16 mouse cellular contexts compared by ENCODE assay signal in the genomic region with DNA sequence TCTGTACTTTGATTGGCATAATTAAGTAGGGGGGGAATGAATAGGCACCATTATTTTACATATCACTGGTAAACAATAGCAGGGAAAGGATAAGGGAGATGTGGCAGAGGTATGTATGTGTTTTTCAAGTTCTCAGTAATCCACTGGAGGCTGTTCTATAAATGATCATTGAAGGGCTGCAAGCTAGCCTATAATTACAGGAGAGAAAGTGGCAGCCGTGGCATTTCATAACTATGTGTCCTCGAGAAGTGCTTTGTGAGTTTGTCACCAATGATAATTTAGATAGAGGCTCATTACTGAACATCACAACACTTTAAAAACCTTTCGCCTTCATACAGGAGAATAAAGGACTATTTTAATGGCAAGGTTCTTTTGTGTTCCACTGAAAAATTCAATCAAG.
DNase-seq lines count a peak whose midpoint lies in the region; ATAC-seq and TF ChIP-seq lines count a peak whose summit lies in the region.
"Had no signal": no experiment of that assay in that cellular context is flagged by ENCODE, and none has a peak within 500 bp of the region (broad histone marks: within the 10 kb centered on the region; RNA-seq: fewer than 3 reads in every experiment).

No protein-coding gene starts in this region.

- H3K9ac ChIP-seq in forebrain, embryonic 14.5 days (ENCODE audit: low read length) = no peak overlapping the region
- H3K9ac ChIP-seq in forebrain, embryonic 13.5 days = no peak overlapping the region
- no peak overlapping the region for H3K9ac ChIP-seq in forebrain, postnatal 0 days
- H3K9ac ChIP-seq in forebrain, embryonic 15.5 days (replicated peaks) = no peak overlapping the region
- H3K9ac ChIP-seq in intestine, embryonic 15.5 days = no peak overlapping the region
- H3K9ac ChIP-seq: embryonic facial prominence, embryonic 12.5 days had no signal

- TF ChIP-seq POLR2A in brain, embryonic 14.5 days (IDR thresholded peaks at IDR 0.05; ENCODE audit: borderline replicate concordance, extremely low read depth, insufficient read depth, insufficient read length, poor library complexity, severe bottlenecking) = no peak

- no peaks in the 10 kb centered on the region; the same call in 1 of the 2 replicates for H3K27me3 ChIP-seq in forebrain, embryonic 14.5 days (replicated peaks; ENCODE audit: control insufficient read depth, insufficient read depth, low read length)
- no peaks in the 10 kb centered on the region for H3K27me3 ChIP-seq in forebrain, embryonic 13.5 days
- no peaks in the 10 kb centered on the region; the same call in 1 of the 2 replicates for H3K27me3 ChIP-seq in forebrain, postnatal 0 days (ENCODE audit: insufficient read depth, low read length)
- no peaks in the 10 kb centered on the region for H3K27me3 ChIP-seq in forebrain, embryonic 15.5 days
- H3K27me3 ChIP-seq in intestine, embryonic 15.5 days (replicated peaks) = no peaks in the 10 kb centered on the region
- H3K27me3 ChIP-seq: embryonic facial prominence, embryonic 12.5 days had no signal

- no peaks in the 10 kb centered on the region for H3K9me3 ChIP-seq in forebrain, embryonic 14.5 days (replicated peaks; ENCODE audit: control insufficient read depth, low read length)
- H3K9me3 ChIP-seq in forebrain, embryonic 13.5 days (replicated peaks) = no peaks in the 10 kb centered on the region
- no peaks in the 10 kb centered on the region for H3K9me3 ChIP-seq in forebrain, postnatal 0 days (ENCODE audit: low read length)
- no peaks in the 10 kb centered on the region for H3K9me3 ChIP-seq in forebrain, embryonic 15.5 days
- H3K9me3 ChIP-seq in intestine, embryonic 15.5 days = no peaks in the 10 kb centered on the region
- H3K9me3 ChIP-seq: embryonic facial prominence, embryonic 10.5 days; embryonic facial prominence, embryonic 12.5 days had no signal

- WGBS in forebrain, embryonic 14.5 days = 14% methylated on average over 3 of the region's 3 CpGs
- WGBS in forebrain, embryonic 13.5 days = 28% methylated on average over 3 of the region's 3 CpGs
- 32% methylated on average over 3 of the region's 3 CpGs for WGBS in forebrain, postnatal 0 days
- 23% methylated on average over 3 of the region's 3 CpGs for WGBS in forebrain, embryonic 15.5 days
- WGBS in intestine, embryonic 15.5 days = 80% methylated on average over 3 of the region's 3 CpGs

- DNase-seq in forebrain, embryonic 14.5 days (ENCODE audit: low spot score) = peak; percentile 51
- no peak for DNase-seq in forebrain, postnatal 0 days
- peak; percentile 71 for DNase-seq in brain, embryonic 14.5 days (ENCODE audit: low read depth)
- DNase-seq: adrenal gland, adult 2 months; adrenal gland, postnatal 10 days; adrenal gland, postnatal 25 days; cerebellum, adult 11-12 months; cerebellum, adult 2 months; cerebellum, adult 9-10 months; cerebellum, postnatal 10 days; cerebellum, postnatal 25 days had no signal

- ATAC-seq in forebrain, embryonic 14.5 days = 0 out of 2 replicates have a peak, but pooled peaks have one; percentile 9
- ATAC-seq in forebrain, embryonic 13.5 days = no peak
- ATAC-seq in forebrain, postnatal 0 days = peak; percentile 36; the same call in 1 of the 2 replicates
- no peak for ATAC-seq in forebrain, embryonic 15.5 days (replicated peaks)
- no peak for ATAC-seq in intestine, embryonic 15.5 days

- H3K27ac ChIP-seq in forebrain, embryonic 14.5 days (ENCODE audit: low read depth, low read length) = no peak overlapping the region
- no peak overlapping the region for H3K27ac ChIP-seq in forebrain, embryonic 13.5 days
- no peak overlapping the region for H3K27ac ChIP-seq in forebrain, postnatal 0 days (ENCODE audit: low read depth, low read length)
- H3K27ac ChIP-seq in forebrain, embryonic 15.5 days (replicated peaks) = no peak overlapping the region
- no peak overlapping the region for H3K27ac ChIP-seq in intestine, embryonic 15.5 days
- H3K27ac ChIP-seq: embryonic facial prominence, embryonic 10.5 days; embryonic facial prominence, embryonic 12.5 days had no signal

- H3K4me2 ChIP-seq in forebrain, embryonic 14.5 days (ENCODE audit: low read length) = no peak overlapping the region
- no peak overlapping the region for H3K4me2 ChIP-seq in forebrain, embryonic 13.5 days
- H3K4me2 ChIP-seq in forebrain, postnatal 0 days (ENCODE audit: low read depth) = no peak overlapping the region
- no peak overlapping the region for H3K4me2 ChIP-seq in forebrain, embryonic 15.5 days (replicated peaks)
- H3K4me2 ChIP-seq in intestine, embryonic 15.5 days (replicated peaks) = no peak overlapping the region
- H3K4me2 ChIP-seq: embryonic facial prominence, embryonic 12.5 days had no signal

- no peaks in the 10 kb centered on the region for H3K36me3 ChIP-seq in forebrain, embryonic 14.5 days (ENCODE audit: control insufficient read depth, insufficient read depth, low read length)
- H3K36me3 ChIP-seq in forebrain, embryonic 13.5 days (ENCODE audit: poor library complexity, severe bottlenecking) = no peaks in the 10 kb centered on the region
- H3K36me3 ChIP-seq in forebrain, postnatal 0 days (ENCODE audit: insufficient read depth) = no peaks in the 10 kb centered on the region
- H3K36me3 ChIP-seq in forebrain, embryonic 15.5 days = no peaks in the 10 kb centered on the region
- H3K36me3 ChIP-seq in intestine, embryonic 15.5 days = no peaks in the 10 kb centered on the region
- H3K36me3 ChIP-seq: embryonic facial prominence, embryonic 10.5 days; embryonic facial prominence, embryonic 12.5 days had no signal

- H3K4me1 ChIP-seq in forebrain, embryonic 14.5 days (ENCODE audit: control insufficient read depth, insufficient read depth, low read length) = peaks cover 25% of the 10 kb centered on the region
- H3K4me1 ChIP-seq in forebrain, embryonic 13.5 days = peaks cover 41% of the 10 kb centered on the region
- no peaks in the 10 kb centered on the region for H3K4me1 ChIP-seq in forebrain, postnatal 0 days (ENCODE audit: insufficient read depth)
- H3K4me1 ChIP-seq in forebrain, embryonic 15.5 days = peaks cover 33% of the 10 kb centered on the region
- H3K4me1 ChIP-seq in intestine, embryonic 15.5 days (replicated peaks) = no peaks in the 10 kb centered on the region
- H3K4me1 ChIP-seq: embryonic facial prominence, embryonic 12.5 days had no signal

- H3K4me3 ChIP-seq in forebrain, embryonic 14.5 days (ENCODE audit: low read depth, low read length) = no peak overlapping the region
- H3K4me3 ChIP-seq in forebrain, embryonic 13.5 days = no peak overlapping the region
- no peak overlapping the region for H3K4me3 ChIP-seq in forebrain, postnatal 0 days (ENCODE audit: low read depth, low read length)
- no peak overlapping the region for H3K4me3 ChIP-seq in forebrain, embryonic 15.5 days
- no peak overlapping the region for H3K4me3 ChIP-seq in intestine, embryonic 15.5 days (replicated peaks)
- H3K4me3 ChIP-seq: embryonic facial prominence, embryonic 10.5 days; embryonic facial prominence, embryonic 12.5 days had no signal

- no peak for TF ChIP-seq CTCF in forebrain, postnatal 0 days (IDR thresholded peaks at IDR 0.05; ENCODE audit: low read depth)
- TF ChIP-seq CTCF in brain, embryonic 14.5 days (IDR thresholded peaks at IDR 0.05; ENCODE audit: borderline replicate concordance, extremely low read depth, insufficient read depth, insufficient read length) = no peak

Comparison
In these comparisons a context has a peak if more than half of its experiments do, and no peak if none do; other contexts are left out.
1. ATAC-seq: peak in forebrain, embryonic 14.5 days (single experiment) and forebrain, postnatal 0 days (single experiment); none in forebrain, embryonic 13.5 days (single experiment), forebrain, embryonic 15.5 days (single experiment) and intestine, embryonic 15.5 days (single experiment).